Mouse (Mus musculus): Measurements from ENCODE around the gene Sox1. TPM values are rescaled to one million over a fixed set of nuclear protein-coding genes. Genes with fewer than 3 reads are reported as not detected.

The Sox1 gene
- polyA plus RNA-seq, 1 experiment from 2014 or later: not detected

DNA sequence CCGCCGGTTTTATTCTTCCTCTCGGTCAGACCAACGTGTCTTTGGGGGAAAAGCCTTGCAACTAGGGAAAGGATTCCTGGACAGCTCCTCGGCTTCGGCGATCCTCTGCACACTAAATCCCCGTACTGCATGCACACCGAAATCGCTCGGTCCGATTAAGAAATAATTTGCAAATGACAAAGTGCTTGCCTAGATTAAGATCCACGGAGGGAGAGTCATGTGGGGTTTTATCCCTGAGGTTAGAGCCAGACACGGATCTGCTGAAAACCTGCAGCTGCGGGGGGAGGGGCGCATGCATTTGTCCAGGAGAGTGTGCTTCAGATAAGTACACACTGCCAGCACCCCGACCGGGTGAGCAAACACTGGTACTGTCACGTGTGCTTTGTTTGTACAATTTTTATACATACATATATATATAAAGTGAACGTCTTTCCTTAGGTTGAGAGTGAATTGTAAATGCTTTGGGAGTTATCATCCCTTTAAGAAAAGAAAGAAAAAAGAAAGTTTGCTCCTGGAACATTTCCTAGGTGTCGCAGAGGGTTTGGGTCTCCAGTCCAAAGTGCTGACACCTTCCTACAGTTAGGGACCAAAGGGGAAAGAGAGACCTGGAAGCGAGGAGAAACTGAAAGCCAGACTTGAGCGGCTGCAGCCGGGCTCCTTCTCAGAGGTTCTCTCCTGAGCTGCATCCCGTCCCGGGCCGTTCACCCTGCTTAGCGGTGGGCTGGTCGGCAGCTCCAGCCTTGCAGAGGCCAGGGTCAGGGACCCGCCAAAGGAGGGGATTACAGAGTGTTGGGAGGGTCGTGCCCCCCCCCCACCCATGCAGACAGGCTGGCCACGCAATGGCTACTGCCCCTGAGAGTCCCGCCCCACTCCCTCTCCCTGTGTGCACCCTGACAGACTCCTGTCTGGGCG is 10.9 kb upstream of the Sox1 start:
- peak overlapping the region; percentile 20 for H3K4me3 ChIP-seq (replicated peaks)
- H3K36me3 ChIP-seq: no peaks in the 10 kb centered on the region
- peak overlapping the region; percentile 38 for H3K4me2 ChIP-seq
- H3K4me1 ChIP-seq (replicated peaks): peaks cover 9% of the 10 kb centered on the region
- H3K9me3 ChIP-seq (replicated peaks): no peaks in the 10 kb centered on the region
- no peak overlapping the region for H3K9ac ChIP-seq
- WGBS (ENCODE audit: insufficient replicate concordance): 2% methylated on average over 34 of the region's 34 CpGs
- ATAC-seq (ENCODE audit: low read depth) (no peak), DNase-seq (no peak)
- peaks cover 99% of the 10 kb centered on the region for H3K27me3 ChIP-seq
- H3K27ac ChIP-seq: no peak overlapping the region

DNA sequence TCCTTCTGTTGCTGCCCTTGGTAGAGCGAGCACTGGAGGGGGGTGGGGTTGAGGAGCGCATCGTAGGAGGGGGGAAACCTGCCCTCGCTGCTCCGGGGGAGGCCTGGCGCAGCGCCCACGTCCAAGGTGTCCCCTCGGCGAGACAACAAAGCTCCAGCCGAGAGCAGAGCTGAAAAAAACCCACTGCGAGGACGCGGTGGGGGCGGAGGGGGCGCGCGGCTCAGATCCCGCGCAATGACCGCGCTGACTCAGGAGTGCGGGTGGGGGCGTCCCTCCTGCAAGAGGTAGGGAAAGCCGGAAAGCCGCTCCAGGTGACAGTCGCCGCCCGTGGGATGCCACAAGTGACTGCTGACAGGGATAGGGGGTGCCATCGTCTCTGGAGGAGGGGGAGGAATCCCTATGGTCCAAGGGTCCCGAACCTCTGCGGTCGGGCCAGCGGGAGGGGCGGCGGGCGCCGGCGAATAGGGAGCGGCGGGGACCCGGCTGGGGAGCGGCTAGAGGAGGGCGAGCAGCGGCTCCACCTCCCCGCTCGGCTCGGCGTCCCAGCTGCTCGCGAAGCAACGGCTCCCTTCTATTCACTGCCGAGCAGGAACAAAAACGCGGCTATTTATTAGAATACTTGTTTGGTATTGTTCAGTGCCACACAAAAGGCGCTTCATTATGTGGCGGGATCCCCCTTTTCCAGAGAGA is 10.0 kb upstream of the Sox1 start:
- Histone ChIP-seq H3K9ac (no peak overlapping the region), H3K27me3 (peaks cover 100% of the 10 kb centered on the region), H3K4me2 (peak overlapping the region; percentile 38), H3K27ac (no peak overlapping the region), H3K4me3 (replicated peaks) (peak overlapping the region; percentile 20), H3K36me3 (no peaks in the 10 kb centered on the region), H3K9me3 (replicated peaks) (no peaks in the 10 kb centered on the region), H3K4me1 (replicated peaks) (peaks cover 9% of the 10 kb centered on the region)
- ATAC-seq (ENCODE audit: low read depth) (no peak), DNase-seq (no peak)
- WGBS (ENCODE audit: insufficient replicate concordance): 2% methylated on average over 54 of the region's 57 CpGs

DNA sequence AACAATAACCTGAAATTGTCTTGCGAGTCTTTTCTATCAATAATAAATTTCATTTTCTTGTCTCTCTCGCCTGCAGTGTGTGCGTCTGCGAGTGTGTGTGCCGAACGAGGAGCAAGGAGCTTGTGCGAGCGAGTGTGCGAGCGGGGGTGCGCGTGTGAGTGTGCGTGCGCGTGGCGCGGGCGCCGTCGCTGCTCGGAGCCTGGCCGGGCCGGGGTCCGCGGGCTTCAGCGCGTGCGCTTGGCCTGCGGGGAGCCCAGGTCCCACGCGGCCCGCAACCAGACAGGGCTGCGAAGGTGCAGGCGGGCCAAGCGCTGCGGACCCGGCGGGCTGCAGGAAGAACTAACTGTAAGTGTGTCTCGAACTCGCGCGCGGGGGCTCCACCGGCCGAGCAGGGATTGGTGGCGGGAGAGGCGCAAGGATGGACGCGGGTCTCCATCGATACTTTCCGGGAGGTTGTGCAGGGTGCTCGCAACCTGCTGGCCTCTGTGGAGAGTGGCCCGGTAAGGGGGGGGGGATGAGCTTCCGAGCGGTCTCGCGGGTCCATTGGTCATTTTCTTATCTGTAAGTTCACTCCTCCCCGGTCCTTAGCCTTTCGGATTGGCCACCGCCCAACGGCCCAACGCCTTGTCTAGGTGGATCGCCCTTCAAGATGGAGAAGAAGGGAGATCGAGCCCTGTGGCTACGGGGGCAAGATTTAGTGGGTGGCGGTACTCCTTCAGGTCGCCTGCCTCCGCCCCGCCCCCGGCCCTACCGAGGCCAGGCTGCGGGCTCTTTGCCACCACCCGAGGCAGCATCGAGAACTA is 9.2 kb upstream of the Sox1 start:
- Histone ChIP-seq H3K9me3 (replicated peaks) (no peaks in the 10 kb centered on the region), H3K4me2 (peak overlapping the region; percentile 12; the same call in 1 of the 2 replicates), H3K36me3 (no peaks in the 10 kb centered on the region), H3K27me3 (peaks cover 100% of the 10 kb centered on the region), H3K4me3 (replicated peaks) (0 out of 2 replicates have a peak overlapping the region, but pooled peaks have one; percentile 20), H3K9ac (no peak overlapping the region), H3K27ac (no peak overlapping the region), H3K4me1 (replicated peaks) (peaks cover 9% of the 10 kb centered on the region)
- WGBS (ENCODE audit: insufficient replicate concordance): 2% methylated on average over 74 of the region's 74 CpGs
- DNase-seq (no peak), ATAC-seq (ENCODE audit: low read depth) (no peak)

DNA sequence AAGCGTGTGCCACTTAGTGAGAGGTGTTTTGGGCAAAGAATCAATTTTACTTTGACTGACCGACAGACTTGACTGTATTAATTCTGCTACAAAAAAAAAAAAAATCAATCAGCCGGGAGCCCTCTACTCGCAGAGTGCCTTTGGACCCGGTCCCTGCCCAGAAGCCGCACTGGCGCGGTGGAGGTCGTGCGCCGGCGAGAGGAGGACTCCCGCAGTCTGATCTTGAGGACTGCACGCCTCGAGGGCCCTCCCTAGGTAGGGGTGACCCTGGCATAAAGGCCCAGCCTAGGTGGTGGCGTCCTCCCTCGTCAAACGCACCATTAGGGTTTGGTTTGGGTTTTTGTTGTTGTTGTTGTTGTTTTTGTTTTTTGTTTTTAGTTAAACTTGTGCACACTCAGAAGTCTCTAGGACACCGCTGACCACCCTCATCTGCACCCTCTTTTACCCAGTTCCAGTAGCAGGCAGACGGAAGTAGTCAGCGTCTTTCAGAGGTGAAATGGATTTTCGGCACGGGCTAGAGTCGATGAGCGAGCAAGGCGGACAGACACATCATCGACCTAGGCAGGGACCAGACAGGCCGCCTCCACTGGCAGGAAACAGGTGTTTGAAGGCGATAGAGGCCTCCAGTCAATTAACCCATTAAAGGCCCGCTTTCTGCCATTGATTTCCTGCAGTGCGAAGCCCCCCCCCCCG is 8.4 kb upstream of the Sox1 start:
- Histone ChIP-seq H3K27ac (no peak overlapping the region), H3K4me1 (replicated peaks) (peaks cover 9% of the 10 kb centered on the region), H3K9ac (no peak overlapping the region), H3K27me3 (peaks cover 100% of the 10 kb centered on the region), H3K9me3 (replicated peaks) (no peaks in the 10 kb centered on the region), H3K4me3 (replicated peaks) (no peak overlapping the region), H3K4me2 (no peak overlapping the region), H3K36me3 (no peaks in the 10 kb centered on the region)
- DNase-seq (no peak), ATAC-seq (ENCODE audit: low read depth) (no peak)
- WGBS (ENCODE audit: insufficient replicate concordance): 1% methylated on average over 32 of the region's 32 CpGs

DNA sequence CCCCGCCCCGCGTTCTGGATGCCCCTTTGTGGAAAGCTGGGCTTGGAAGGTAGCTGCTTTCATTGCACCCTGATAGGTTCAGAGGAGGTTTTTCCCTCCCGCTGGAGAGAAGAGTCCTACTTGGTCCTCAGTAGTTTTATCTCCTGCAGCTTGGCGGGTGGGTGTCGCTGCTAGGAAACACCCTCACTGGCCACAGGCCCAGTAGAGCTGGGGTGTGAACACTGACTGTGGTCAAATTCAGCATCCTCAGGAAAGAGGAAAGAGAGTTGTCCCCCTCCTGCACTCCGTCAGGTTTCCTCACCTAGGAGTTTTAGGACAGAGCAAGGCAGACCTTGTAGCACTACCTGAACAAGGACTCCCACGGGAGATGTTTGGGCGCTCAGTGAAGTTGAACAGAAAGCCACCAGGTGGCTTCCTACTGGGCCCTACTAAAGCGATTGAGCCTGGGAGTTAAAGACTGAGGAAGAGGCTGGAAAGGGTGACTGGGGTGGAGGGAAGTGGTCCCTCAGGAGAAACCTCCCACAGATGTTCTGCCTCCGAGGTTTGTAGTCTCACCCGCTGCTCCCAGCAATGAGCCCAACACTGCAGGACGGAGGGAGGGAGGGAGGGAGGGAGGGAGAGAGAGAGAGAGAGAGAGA is 7.8 kb upstream of the Sox1 start:
- ATAC-seq (ENCODE audit: low read depth): no peak
- peaks cover 100% of the 10 kb centered on the region for H3K27me3 ChIP-seq
- H3K4me3 ChIP-seq (replicated peaks): no peak overlapping the region
- WGBS (ENCODE audit: insufficient replicate concordance): 0% methylated on average over 13 of the region's 13 CpGs
- no peak overlapping the region for H3K4me2 ChIP-seq
- H3K27ac ChIP-seq: no peak overlapping the region
- no peaks in the 10 kb centered on the region for H3K36me3 ChIP-seq
- peaks cover 9% of the 10 kb centered on the region for H3K4me1 ChIP-seq (replicated peaks)
- H3K9me3 ChIP-seq (replicated peaks): no peaks in the 10 kb centered on the region
- DNase-seq: no peak
- no peak overlapping the region for H3K9ac ChIP-seq

DNA sequence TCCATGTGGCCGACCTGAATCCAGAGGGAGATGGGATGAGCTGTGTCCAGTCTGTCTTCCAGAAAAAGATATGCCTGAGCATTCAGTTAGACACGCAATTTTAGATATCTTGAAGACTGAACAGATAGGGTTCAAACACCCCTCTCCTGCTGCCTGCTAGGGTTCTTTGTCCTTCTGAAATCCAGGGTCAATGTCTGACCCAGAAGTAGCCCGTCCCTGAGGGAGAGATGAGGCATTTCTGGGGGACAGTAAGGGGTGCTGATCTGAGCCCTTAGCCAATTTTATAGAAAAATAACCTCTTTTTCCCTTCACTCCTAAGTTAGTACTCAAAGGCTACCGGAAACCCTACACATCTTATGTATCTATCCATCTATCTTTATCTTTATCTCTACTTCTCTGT is 7.2 kb upstream of the Sox1 start:
- no peak overlapping the region for H3K4me2 ChIP-seq
- H3K4me3 ChIP-seq (replicated peaks): no peak overlapping the region
- no peak for ATAC-seq (ENCODE audit: low read depth)
- H3K27ac ChIP-seq: no peak overlapping the region
- H3K36me3 ChIP-seq: no peaks in the 10 kb centered on the region
- peaks cover 100% of the 10 kb centered on the region for H3K27me3 ChIP-seq
- H3K9ac ChIP-seq: no peak overlapping the region
- H3K4me1 ChIP-seq (replicated peaks): peaks cover 9% of the 10 kb centered on the region
- H3K9me3 ChIP-seq (replicated peaks): no peaks in the 10 kb centered on the region
- WGBS (ENCODE audit: insufficient replicate concordance): 4% methylated on average over 4 of the region's 4 CpGs
- DNase-seq: no peak

DNA sequence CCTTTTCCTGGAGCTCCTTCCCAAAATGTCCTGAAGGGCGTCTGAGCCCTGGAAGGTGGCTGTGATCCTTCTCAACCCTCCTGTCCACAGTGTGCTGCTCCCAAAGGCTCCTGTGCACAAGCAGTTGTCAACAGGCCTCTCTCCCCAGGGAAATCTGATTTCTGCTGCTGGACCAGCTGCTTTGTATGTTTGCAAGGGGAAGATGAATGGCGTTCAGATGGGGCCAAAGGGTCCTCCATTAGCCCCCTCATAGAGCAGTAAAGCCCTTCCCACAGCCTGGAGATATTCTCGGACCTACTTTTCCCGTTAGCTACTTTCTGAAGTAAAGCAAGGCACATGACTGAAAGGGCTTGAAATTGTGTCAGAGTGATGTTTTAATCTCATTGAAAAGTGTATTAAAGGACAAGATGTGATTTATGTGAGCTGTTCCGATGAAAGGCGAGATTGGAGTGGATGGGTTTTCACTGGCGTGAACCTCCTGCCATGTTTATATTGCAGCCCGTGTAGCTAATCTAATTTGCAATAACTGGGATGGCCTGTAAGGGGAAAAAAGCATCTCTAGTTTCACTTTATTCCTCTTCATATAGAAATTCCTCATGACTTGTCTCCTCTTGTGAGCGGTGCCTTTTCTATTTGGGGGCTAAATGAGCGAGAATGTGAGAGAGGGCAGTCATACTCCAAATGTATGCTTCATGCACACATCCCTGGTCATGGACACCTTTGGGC is 6.5 kb upstream of the Sox1 start:
- no peak overlapping the region for H3K4me3 ChIP-seq (replicated peaks)
- H3K36me3 ChIP-seq: no peaks in the 10 kb centered on the region
- H3K9me3 ChIP-seq (replicated peaks): no peaks in the 10 kb centered on the region
- no peak overlapping the region for H3K4me2 ChIP-seq
- no peak for DNase-seq
- H3K4me1 ChIP-seq (replicated peaks): peaks cover 9% of the 10 kb centered on the region
- H3K27me3 ChIP-seq: peaks cover 100% of the 10 kb centered on the region
- no peak overlapping the region for H3K9ac ChIP-seq
- H3K27ac ChIP-seq: no peak overlapping the region
- WGBS (ENCODE audit: insufficient replicate concordance): 7% methylated on average over 10 of the region's 10 CpGs
- no peak for ATAC-seq (ENCODE audit: low read depth)

DNA sequence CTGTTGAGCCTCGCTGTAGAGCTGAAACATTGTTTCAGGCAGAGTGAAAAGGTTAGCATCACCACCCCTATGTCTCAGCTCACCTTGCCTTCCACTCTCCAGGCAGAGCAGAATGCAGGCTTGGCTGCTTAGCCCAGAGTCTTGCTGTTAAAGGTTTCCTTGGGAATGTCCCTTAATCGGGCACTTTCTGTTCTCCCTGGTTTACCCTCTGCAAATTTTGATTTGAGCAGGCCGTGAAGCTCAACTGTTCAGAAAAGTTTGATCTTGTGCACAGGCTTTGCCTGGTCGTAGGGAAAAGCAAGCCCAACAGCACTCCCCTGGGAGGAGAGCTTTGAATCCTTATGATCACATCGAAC is 6.0 kb upstream of the Sox1 start:
- 2% methylated on average over 5 of the region's 5 CpGs for WGBS (ENCODE audit: insufficient replicate concordance)
- Histone ChIP-seq H3K27ac (no peak overlapping the region), H3K9ac (no peak overlapping the region), H3K4me1 (replicated peaks) (peaks cover 9% of the 10 kb centered on the region), H3K36me3 (no peaks in the 10 kb centered on the region), H3K9me3 (replicated peaks) (no peaks in the 10 kb centered on the region), H3K4me2 (no peak overlapping the region), H3K4me3 (replicated peaks) (no peak overlapping the region), H3K27me3 (peaks cover 100% of the 10 kb centered on the region)
- ATAC-seq (ENCODE audit: low read depth): no peak
- DNase-seq: no peak

DNA sequence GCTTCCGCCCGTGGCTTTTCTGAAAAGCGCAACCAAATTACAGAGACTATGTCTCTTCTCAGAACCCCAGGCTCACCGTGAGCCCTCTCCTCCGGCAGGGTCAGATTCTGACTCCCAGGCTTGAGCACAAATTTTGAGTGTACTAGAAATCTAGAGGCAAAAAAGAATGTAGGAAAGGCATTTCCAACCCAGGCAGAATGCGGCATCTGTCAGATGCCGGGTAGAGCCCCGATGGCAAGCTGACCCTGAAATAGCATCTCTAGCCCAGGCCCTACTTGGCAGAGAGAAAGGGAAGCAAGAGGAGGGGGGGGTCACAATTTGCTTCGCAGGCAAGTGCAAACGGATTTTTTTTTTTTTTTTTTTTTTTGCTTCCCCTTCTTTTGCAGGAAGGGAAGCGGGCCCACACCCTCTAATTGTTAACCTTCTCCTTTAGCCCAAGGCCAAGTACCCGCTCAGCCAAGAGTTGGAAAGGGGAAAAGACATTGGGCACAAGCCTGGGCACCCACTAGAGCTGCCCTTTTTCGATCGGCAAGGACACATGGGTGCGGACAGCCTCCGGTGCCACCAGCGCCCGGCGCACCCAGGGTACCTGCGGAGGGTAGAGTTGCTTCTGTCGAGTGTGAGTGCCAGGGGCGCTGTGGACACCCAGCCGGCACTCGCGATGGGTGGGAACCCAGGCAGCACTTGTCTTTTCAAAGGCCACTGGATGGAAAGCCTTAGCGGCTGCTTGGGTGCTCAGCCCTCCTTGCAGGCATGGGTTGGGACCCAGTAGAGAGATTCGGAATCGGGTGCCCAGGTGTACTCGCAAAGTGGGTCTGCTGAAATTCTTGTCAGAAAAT is 5.1 kb upstream of the Sox1 start:
- Histone ChIP-seq H3K4me1 (replicated peaks) (peaks cover 7% of the 10 kb centered on the region), H3K9ac (no peak overlapping the region), H3K4me2 (no peak overlapping the region), H3K27ac (no peak overlapping the region), H3K9me3 (replicated peaks) (no peaks in the 10 kb centered on the region), H3K27me3 (peaks cover 100% of the 10 kb centered on the region), H3K4me3 (replicated peaks) (no peak overlapping the region), H3K36me3 (no peaks in the 10 kb centered on the region)
- ATAC-seq (ENCODE audit: low read depth): no peak
- DNase-seq: no peak
- WGBS (ENCODE audit: insufficient replicate concordance): 3% methylated on average over 29 of the region's 29 CpGs
